Mouse (Mus musculus) forebrain, embryonic 11.5 days (tissue): Measurements from ENCODE around the gene Izumo1. TPM values are rescaled to one million over a fixed set of nuclear protein-coding genes. Genes with fewer than 3 reads are reported as not detected.

Source experiments
- ATAC-seq: fragments of 200-750 bp; cut with Nextera tagmentation; replicated peaks from 2 replicates; pipeline ENCODE4 v1.8.0; 2017; ENCODE audit warnings: moderate TSS enrichment; ENCODE audit not compliant: low FRiP score
- DNase-seq: peaks from one replicate; pipeline ENCODE4 v3.0.0-alpha.2; 2017; ENCODE audit warnings: low spot score
- H3K27ac ChIP-seq: fragments of 300-500 bp; sonication (generic); 2 replicates; pipeline ENCODE4 v1.5.1; 2014; ENCODE audit warnings: low read depth, low read length
- H3K27me3 ChIP-seq: fragments of 300-500 bp; sonication (generic); 2 replicates; pipeline ENCODE4 v1.6.1; 2014; ENCODE audit warnings: mild to moderate bottlenecking, low read length, mixed read lengths; ENCODE audit not compliant: control insufficient read depth, insufficient read depth
- H3K36me3 ChIP-seq: fragments of 300-500 bp; sonication (generic); 2 replicates; pipeline ENCODE4 v1.6.1; 2014; ENCODE audit warnings: mild to moderate bottlenecking, low read length, moderate library complexity, mixed read lengths; ENCODE audit not compliant: control insufficient read depth, insufficient read depth
- H3K4me1 ChIP-seq: fragments of 300-500 bp; sonication (generic); replicated peaks from 2 replicates; pipeline ENCODE4 v1.6.1; 2014; ENCODE audit warnings: low read length, mixed read lengths; ENCODE audit not compliant: control insufficient read depth, insufficient read depth
- H3K4me2 ChIP-seq: fragments of 300-500 bp; sonication (generic); 2 replicates; pipeline ENCODE4 v1.6.1; 2014; ENCODE audit warnings: low read depth, mild to moderate bottlenecking, low read length, moderate library complexity, mixed read lengths; ENCODE audit not compliant: severe bottlenecking
- H3K4me3 ChIP-seq: fragments of 300-500 bp; sonication (generic); 2 replicates; pipeline ENCODE4 v1.5.1; 2014; ENCODE audit warnings: low read depth, low read length
- H3K9ac ChIP-seq: fragments of 300-500 bp; sonication (generic); 2 replicates; pipeline ENCODE4 v1.6.1; 2014; ENCODE audit warnings: low read length
- H3K9me3 ChIP-seq: fragments of 300-500 bp; sonication (generic); 2 replicates; pipeline ENCODE4 v1.6.1; 2016; ENCODE audit warnings: low read length, mixed read lengths; ENCODE audit not compliant: control insufficient read depth
- WGBS: fragments of 180-500 bp; shearing (Covaris S2); extraction: QIAGEN DNeasy Blood & Tissue Kit; methylation state at CpG from one replicate; pipeline ENCODE4 v1.1.7; 2014; 5-methylcytosine and 5-hydroxymethylcytosine counted together
- polyA plus RNA-seq: library from polyadenylated mRNA; unstranded; fragments of >200 nt; fragmentation: Nextera tagmentation; extraction: Ambion mirVana; gene quantifications from 2 replicates; pipeline ENCODE4 v1.2.1, GENCODE M21; 2014

The Izumo1 gene
- polyA plus RNA-seq, 1 experiment from 2014 or later: not detected

- Histone ChIP-seq H3K27me3 (no peaks in the 10 kb centered on the region), H3K27ac (no peak overlapping the region), H3K4me2 (no peak overlapping the region), H3K36me3 (no peaks in the 10 kb centered on the region), H3K9me3 (no peaks in the 10 kb centered on the region), H3K4me1 (no peaks in the 10 kb centered on the region), H3K4me3 (no peak overlapping the region), H3K9ac (no peak overlapping the region)
- 81% methylated on average over 9 of the region's 9 CpGs for WGBS
- no peak for DNase-seq
- ATAC-seq: no peak
These were observed 15.8 kb upstream of the Izumo1 start for GRCm38 (mm10) chr7:45605704-45606289.

GRCm38 (mm10) chr7:45609511-45609910 lies 12.1 kb upstream of the Izumo1 start:
- no peaks in the 10 kb centered on the region for H3K9me3 ChIP-seq
- no peak overlapping the region for H3K4me3 ChIP-seq
- no peak for ATAC-seq
- no peaks in the 10 kb centered on the region for H3K4me1 ChIP-seq
- WGBS: 79% methylated on average over 1 of the region's 1 CpGs
- no peak overlapping the region for H3K4me2 ChIP-seq
- no peaks in the 10 kb centered on the region for H3K36me3 ChIP-seq
- no peak overlapping the region for H3K9ac ChIP-seq
- DNase-seq: no peak
- H3K27ac ChIP-seq: no peak overlapping the region
- no peaks in the 10 kb centered on the region for H3K27me3 ChIP-seq

GRCm38 (mm10) chr7:45616277-45616676 lies 5.3 kb upstream of the Izumo1 start:
- ATAC-seq (no peak), DNase-seq (no peak)
- H3K27ac ChIP-seq: no peak overlapping the region
- H3K4me1 ChIP-seq: no peaks in the 10 kb centered on the region
- H3K9me3 ChIP-seq: no peaks in the 10 kb centered on the region
- no peak overlapping the region for H3K4me3 ChIP-seq
- 29% methylated on average over 6 of the region's 6 CpGs for whole genome bisulfite sequencing
- no peaks in the 10 kb centered on the region for H3K36me3 ChIP-seq
- no peak overlapping the region for H3K4me2 ChIP-seq
- H3K9ac ChIP-seq: no peak overlapping the region
- peaks cover 20% of the 10 kb centered on the region for H3K27me3 ChIP-seq

GRCm38 (mm10) chr7:45617042-45617695 lies 4.4 kb upstream of the Izumo1 start, which contains the start of gene Fut1:
Fut1 (plus strand) TSS chr7:45617289.
- no peaks in the 10 kb centered on the region for H3K36me3 ChIP-seq
- no peak within 1 kb of the TSS for H3K4me3 ChIP-seq
- no peaks in the 10 kb centered on the region for H3K4me1 ChIP-seq
- H3K27ac ChIP-seq: no peak within 1 kb of the TSS
- H3K9me3 ChIP-seq: no peaks in the 10 kb centered on the region
- 4% methylated on average over 31 of the region's 31 CpGs for WGBS
- H3K27me3 ChIP-seq: peaks cover 20% of the 10 kb centered on the region
- H3K4me2 ChIP-seq: 0 out of 2 replicates have a peak within 1 kb of the TSS, but pooled peaks have one; percentile 6
- no peak for DNase-seq
- no peak for ATAC-seq
- no peak within 1 kb of the TSS; the same call in 1 of the 2 replicates for H3K9ac ChIP-seq

- Histone ChIP-seq H3K9me3 (no peaks in the 10 kb centered on the region), H3K9ac (no peak overlapping the region), H3K27ac (no peak overlapping the region), H3K36me3 (no peaks in the 10 kb centered on the region), H3K4me1 (no peaks in the 10 kb centered on the region), H3K4me3 (no peak overlapping the region), H3K4me2 (no peak overlapping the region), H3K27me3 (peaks cover 20% of the 10 kb centered on the region)
- ATAC-seq (no peak), DNase-seq (no peak)
- 82% methylated on average over 5 of the region's 5 CpGs for WGBS
These were observed 3.3 kb upstream of the Izumo1 start for GRCm38 (mm10) chr7:45618316-45618715.

- Histone ChIP-seq H3K36me3 (no peaks in the 10 kb centered on the region), H3K27me3 (peaks cover 20% of the 10 kb centered on the region)
- 93% methylated on average over 5 of the region's 5 CpGs for WGBS
These were observed 2.0 kb upstream of the Izumo1 start for GRCm38 (mm10) chr7:45619592-45619991.

GRCm38 (mm10) chr7:45623507-45623906 lies 1.9 kb downstream of the Izumo1 start:
- H3K27me3 ChIP-seq: peaks cover 15% of the 10 kb centered on the region
- 96% methylated on average over 11 of the region's 11 CpGs for WGBS
- no peak overlapping the region for H3K9ac ChIP-seq
- H3K9me3 ChIP-seq: no peaks in the 10 kb centered on the region
- ATAC-seq (no peak), DNase-seq (no peak)
- no peak overlapping the region for H3K4me3 ChIP-seq
- H3K27ac ChIP-seq: no peak overlapping the region
- H3K4me1 ChIP-seq: peaks cover 2% of the 10 kb centered on the region; the same call in 1 of the 2 replicates
- no peak overlapping the region for H3K4me2 ChIP-seq
- no peaks in the 10 kb centered on the region for H3K36me3 ChIP-seq

More at GRCm38 (mm10) chr7:45619592-45619991, 2.0 kb upstream of the Izumo1 start:
- Histone ChIP-seq H3K4me3 (no peak overlapping the region), H3K27ac (no peak overlapping the region), H3K9ac (no peak overlapping the region), H3K9me3 (no peaks in the 10 kb centered on the region), H3K4me2 (no peak overlapping the region), H3K4me1 (no peaks in the 10 kb centered on the region)
- DNase-seq: no peak
- no peak for ATAC-seq

GRCm38 (mm10) chr7:45624718-45625117 lies 3.1 kb downstream of the Izumo1 start:
- no peak for DNase-seq
- no peak for ATAC-seq
- peaks cover 2% of the 10 kb centered on the region; the same call in 1 of the 2 replicates for H3K4me1 ChIP-seq
- no peak overlapping the region for H3K27ac ChIP-seq
- H3K9ac ChIP-seq: no peak overlapping the region
- no peaks in the 10 kb centered on the region for H3K9me3 ChIP-seq
- 90% methylated on average over 3 of the region's 3 CpGs for WGBS
- no peaks in the 10 kb centered on the region for H3K36me3 ChIP-seq
- peaks cover 15% of the 10 kb centered on the region for H3K27me3 ChIP-seq
- H3K4me3 ChIP-seq: no peak overlapping the region
- H3K4me2 ChIP-seq: no peak overlapping the region

- Histone ChIP-seq H3K4me2 (no peak overlapping the region), H3K9ac (no peak overlapping the region), H3K9me3 (no peaks in the 10 kb centered on the region), H3K4me1 (peaks cover 2% of the 10 kb centered on the region; the same call in 1 of the 2 replicates), H3K4me3 (no peak overlapping the region), H3K27ac (no peak overlapping the region), H3K27me3 (peaks cover 15% of the 10 kb centered on the region), H3K36me3 (no peaks in the 10 kb centered on the region)
- DNase-seq (no peak), ATAC-seq (no peak)
- 90% methylated on average over 8 of the region's 8 CpGs for WGBS
These were observed 3.9 kb downstream of the Izumo1 start for GRCm38 (mm10) chr7:45625481-45625880.
